Mouse (Mus musculus): Measurements from ENCODE around the gene Rrbp1.

- TF ChIP-seq GATA1 (IDR thresholded peaks at IDR 0.05; ENCODE audit: borderline replicate concordance, low read length) (no peak), CTCF (IDR thresholded peaks at IDR 0.05; ENCODE audit: low read depth, low read length) (no peak), TAL1 (conservative IDR thresholded peaks at IDR 0.05; ENCODE audit: low read depth, low read length) (no peak), POLR2AphosphoS5 (IDR thresholded peaks at IDR 0.05; ENCODE audit: insufficient replicate concordance, low read depth, low read length) (no peak)
Observed at GRCm38 (mm10) chr2:144002229-144002984, 8.7 kb downstream of the Rrbp1 start.
